8 mouse cellular contexts compared by ENCODE assay signal in the genomic region with DNA sequence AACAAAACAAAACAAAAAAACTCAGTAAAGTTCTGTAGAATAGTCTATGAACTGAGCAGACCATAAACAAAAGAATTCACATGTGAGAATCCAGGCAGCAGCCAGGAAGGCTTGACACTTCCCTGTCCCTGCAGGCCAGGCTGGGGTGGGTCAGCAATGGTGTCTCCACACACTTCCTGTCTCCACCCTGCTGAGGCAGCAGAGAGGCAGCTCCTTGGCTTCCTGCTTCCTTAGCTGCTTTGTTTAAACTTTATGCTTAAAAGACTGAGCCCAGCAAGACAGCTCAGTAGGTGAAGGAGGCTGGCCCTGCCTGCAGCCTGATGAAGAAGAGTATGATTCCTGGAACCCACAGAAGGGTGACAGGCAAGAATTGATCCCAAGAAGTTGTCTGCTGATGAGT.
A peak's percentile ranks its signal among the peaks of the same experiment; 100 is the strongest.
DNase-seq lines count a peak whose midpoint lies in the region; ATAC-seq lines count a peak whose summit lies in the region.

No protein-coding gene starts in this region.

- ATAC-seq in embryonic facial prominence, embryonic 14.5 days (ENCODE audit: low read depth), result no peak
- peak; percentile 84 for ATAC-seq in inflammation-experienced regulatory T-cells, adult 6 months
- peak; percentile 37; the same call in 1 of the 2 replicates for ATAC-seq in liver, embryonic 15.5 days (ENCODE audit: insufficient read depth)
- ATAC-seq in stomach, embryonic 14.5 days (ENCODE audit: insufficient number of reproducible peaks, insufficient read depth, low FRiP score, low read depth), result peak; percentile 69

- H3K4me3 ChIP-seq in embryonic facial prominence, embryonic 14.5 days (ENCODE audit: low read depth, low read length), result no peak overlapping the region
- no peak overlapping the region for H3K4me3 ChIP-seq in liver, embryonic 15.5 days (replicated peaks)
- no peak overlapping the region for H3K4me3 ChIP-seq in stomach, embryonic 14.5 days (ENCODE audit: low read depth, low read length)

- no peaks in the 10 kb centered on the region for H3K27me3 ChIP-seq in embryonic facial prominence, embryonic 14.5 days (replicated peaks; ENCODE audit: control insufficient read depth, insufficient read depth, low read length)
- no peaks in the 10 kb centered on the region for H3K27me3 ChIP-seq in liver, embryonic 15.5 days
- H3K27me3 ChIP-seq in stomach, embryonic 14.5 days (ENCODE audit: control insufficient read depth, insufficient read depth, low read length), result no peaks in the 10 kb centered on the region

- no peak overlapping the region for H3K4me2 ChIP-seq in embryonic facial prominence, embryonic 14.5 days (ENCODE audit: low read depth, low read length)
- no peak overlapping the region for H3K4me2 ChIP-seq in liver, embryonic 15.5 days
- no peak overlapping the region for H3K4me2 ChIP-seq in stomach, embryonic 14.5 days (replicated peaks; ENCODE audit: low read depth, low read length)

- H3K27ac ChIP-seq in embryonic facial prominence, embryonic 14.5 days (replicated peaks; ENCODE audit: low read depth, low read length), result 0 out of 2 replicates have a peak overlapping the region, but pooled peaks have one; percentile 53
- peak overlapping the region; percentile 39; the same call in 1 of the 2 replicates for H3K27ac ChIP-seq in liver, embryonic 15.5 days (replicated peaks)
- H3K27ac ChIP-seq in stomach, embryonic 14.5 days (ENCODE audit: low read length), result peak overlapping the region; percentile 0; the same call in 1 of the 2 replicates

- peak; percentile 18 for DNase-seq in right cerebral cortex, postnatal 14 days
- no peak for DNase-seq in right cerebral cortex, postnatal 25 days
- DNase-seq in embryonic facial prominence, embryonic 14.5 days (ENCODE audit: low spot score), result peak; percentile 67
- DNase-seq in ovary, postnatal 10 days (ENCODE audit: low spot score), result no peak
- DNase-seq in right cerebral cortex, postnatal 36 days (ENCODE audit: low spot score in 2 of 2), result no peak

- H3K9ac ChIP-seq in embryonic facial prominence, embryonic 14.5 days (ENCODE audit: low read depth, low read length), result no peak overlapping the region
- no peak overlapping the region for H3K9ac ChIP-seq in liver, embryonic 15.5 days
- H3K9ac ChIP-seq in stomach, embryonic 14.5 days (replicated peaks; ENCODE audit: low read depth, low read length), result no peak overlapping the region

- H3K36me3 ChIP-seq in embryonic facial prominence, embryonic 14.5 days (ENCODE audit: control insufficient read depth, insufficient read depth, low read length), result no peaks in the 10 kb centered on the region
- H3K36me3 ChIP-seq in liver, embryonic 15.5 days (replicated peaks), result no peaks in the 10 kb centered on the region
- no peaks in the 10 kb centered on the region for H3K36me3 ChIP-seq in stomach, embryonic 14.5 days (ENCODE audit: control insufficient read depth, insufficient read depth, low read length)

- H3K4me1 ChIP-seq in embryonic facial prominence, embryonic 14.5 days (ENCODE audit: control insufficient read depth, insufficient read depth, low read length), result peaks cover 36% of the 10 kb centered on the region
- peaks cover 30% of the 10 kb centered on the region for H3K4me1 ChIP-seq in liver, embryonic 15.5 days (replicated peaks)
- H3K4me1 ChIP-seq in stomach, embryonic 14.5 days (ENCODE audit: control insufficient read depth, insufficient read depth, low read length), result peaks cover 23% of the 10 kb centered on the region

- H3K9me3 ChIP-seq in embryonic facial prominence, embryonic 14.5 days (ENCODE audit: control insufficient read depth, low read length), result no peaks in the 10 kb centered on the region
- no peaks in the 10 kb centered on the region for H3K9me3 ChIP-seq in liver, embryonic 15.5 days (replicated peaks)
- no peaks in the 10 kb centered on the region for H3K9me3 ChIP-seq in stomach, embryonic 14.5 days (ENCODE audit: control insufficient read depth, low read depth, low read length)

Comparison
In these comparisons a context has a peak if more than half of its experiments do, and no peak if none do; other contexts are left out.
1. DNase-seq: peak in right cerebral cortex, postnatal 14 days (single experiment) and embryonic facial prominence, embryonic 14.5 days (single experiment); none in right cerebral cortex, postnatal 25 days (single experiment), ovary, postnatal 10 days (single experiment) and right cerebral cortex, postnatal 36 days (0 of 2).
2. H3K27ac ChIP-seq: peak in every context shown above with its lines; median percentile 53 in embryonic facial prominence, embryonic 14.5 days; 39 in liver, embryonic 15.5 days; 0 in stomach, embryonic 14.5 days.